Mouse (Mus musculus): Measurements from ENCODE around the gene Gm20390. TPM values are rescaled to one million over a fixed set of nuclear protein-coding genes. Genes with fewer than 3 reads are reported as not detected.
"Not testable (repeated sequence)": the region's sequence is repeated elsewhere in the genome, so short reads cannot be mapped to it uniquely, and the experiment has no call there.

Gene Gm20390
- polyA plus RNA-seq, 2 experiments = 76.8 to 204 TPM

DNA sequence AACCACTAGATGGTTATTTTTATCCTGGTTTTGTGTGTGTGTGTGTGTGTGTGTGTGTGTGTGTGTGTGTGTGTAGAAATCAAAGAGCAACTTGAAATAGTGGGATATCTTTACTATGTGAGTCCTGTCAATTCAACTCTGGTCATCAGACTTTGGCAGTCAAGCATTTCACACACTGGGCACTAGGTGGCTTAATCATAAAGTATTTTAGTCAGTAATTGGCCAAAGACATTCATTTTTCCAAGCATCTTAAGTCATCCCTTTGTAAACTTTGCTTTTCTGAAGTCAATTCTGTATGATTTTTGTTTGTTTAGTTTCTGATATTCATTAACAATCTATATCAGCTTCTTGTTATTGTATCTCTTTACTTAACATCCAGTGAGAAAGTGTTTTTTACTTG, 39.0 kb downstream of the Gm20390 start:
- ATAC-seq (ENCODE audit: insufficient read depth) = no peak
- Histone ChIP-seq H3K36me3 (replicated peaks; ENCODE audit: control insufficient read depth, insufficient read depth, low read depth) (peaks cover 18% of the 10 kb centered on the region), H3K4me2 (ENCODE audit: low read depth) (no peak overlapping the region), H3K27me3 (ENCODE audit: control insufficient read depth, insufficient read depth, low read length) (no peaks in the 10 kb centered on the region), H3K9me3 (ENCODE audit: control insufficient read depth, low read length) (no peaks in the 10 kb centered on the region), H3K27ac (no peak overlapping the region), H3K4me1 (replicated peaks; ENCODE audit: control insufficient read depth in 2 of 2, insufficient read depth in 2 of 2, low read length in 1 of 2) (no peaks in the 10 kb centered on the region), H3K4me3 (ENCODE audit: insufficient read depth in 1 of 2, low read depth in 2 of 2, low read length in 2 of 2) (no peak overlapping the region), H3K9ac (replicated peaks) (no peak overlapping the region)
- no peak for DNase-seq (ENCODE audit: low read depth in 3 of 3, low spot score in 3 of 3)
- TF ChIP-seq EP300 (IDR thresholded peaks at IDR 0.05; ENCODE audit: low read depth) (no peak), CTCF (IDR thresholded peaks at IDR 0.05; ENCODE audit: low read depth) (no peak)

DNA sequence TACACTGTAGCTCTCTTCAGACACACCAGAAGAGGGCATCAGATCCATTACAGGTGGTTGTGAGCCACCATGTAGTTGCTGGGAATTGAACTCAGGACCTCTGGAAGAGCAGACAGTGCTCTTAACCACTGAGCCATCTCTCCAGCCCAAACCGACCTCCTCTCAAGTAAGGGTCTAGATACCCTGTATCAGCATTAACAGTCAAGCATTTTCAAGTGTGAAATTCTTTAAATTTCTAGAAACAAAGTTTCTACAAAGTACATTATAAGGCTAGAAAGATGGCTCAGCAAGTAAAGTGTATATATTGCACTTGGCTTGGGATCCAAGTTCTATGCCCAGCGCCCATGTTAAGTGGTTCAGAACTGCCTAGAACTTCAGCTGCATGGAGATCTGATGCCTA, 53.1 kb downstream of the Gm20390 start:
- WGBS (ENCODE audit: insufficient replicate concordance) = 81% methylated on average over 2 of the region's 2 CpGs
- H3K4me2 ChIP-seq (ENCODE audit: low read depth); ATAC-seq (ENCODE audit: insufficient read depth); H3K4me3 ChIP-seq (ENCODE audit: insufficient read depth in 1 of 2, low read depth in 2 of 2, low read length in 2 of 2); H3K4me1 ChIP-seq (replicated peaks; ENCODE audit: control insufficient read depth in 2 of 2, insufficient read depth in 2 of 2, low read length in 1 of 2); H3K27ac ChIP-seq; H3K27me3 ChIP-seq (ENCODE audit: control insufficient read depth, insufficient read depth, low read length); H3K9me3 ChIP-seq (ENCODE audit: control insufficient read depth, low read length); H3K9ac ChIP-seq (replicated peaks); DNase-seq (ENCODE audit: low read depth in 3 of 3, low spot score in 3 of 3): not testable (repeated sequence)
- H3K36me3 ChIP-seq (replicated peaks; ENCODE audit: control insufficient read depth, insufficient read depth, low read depth) = peaks cover 17% of the 10 kb centered on the region

DNA sequence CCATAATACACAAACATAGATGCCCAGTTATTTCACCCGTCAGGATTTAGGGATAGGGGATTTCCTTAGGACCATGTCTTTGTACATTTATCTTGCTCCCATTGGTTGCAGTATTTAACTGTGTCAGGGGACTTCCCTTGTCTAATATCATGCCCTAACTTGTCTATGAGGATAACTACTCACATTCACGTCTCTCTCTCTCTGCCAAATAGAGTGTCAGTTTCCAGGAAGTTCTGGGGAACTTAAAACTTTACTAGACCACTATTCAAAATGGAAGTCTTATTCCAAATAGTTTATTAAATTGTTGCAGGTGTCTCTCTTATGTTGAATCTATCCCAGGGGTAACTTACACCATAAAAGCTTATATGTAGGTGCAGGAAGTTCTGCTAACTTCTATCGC, 56.5 kb downstream of the Gm20390 start:
- H3K27me3 ChIP-seq (ENCODE audit: control insufficient read depth, insufficient read depth, low read length) = no peaks in the 10 kb centered on the region
- peaks cover 18% of the 10 kb centered on the region for H3K36me3 ChIP-seq (replicated peaks; ENCODE audit: control insufficient read depth, insufficient read depth, low read depth)
- no peaks in the 10 kb centered on the region for H3K9me3 ChIP-seq (ENCODE audit: control insufficient read depth, low read length)
- H3K9ac ChIP-seq (replicated peaks) = no peak overlapping the region
- H3K4me1 ChIP-seq (replicated peaks; ENCODE audit: control insufficient read depth in 2 of 2, insufficient read depth in 2 of 2, low read length in 1 of 2) = peaks cover 0 to 7% of the 10 kb centered on the region in 2 experiments; a peak in 2 of 4 replicates
- H3K4me3 ChIP-seq (ENCODE audit: insufficient read depth in 1 of 2, low read depth in 2 of 2, low read length in 2 of 2) = no peak overlapping the region
- no peak overlapping the region for H3K4me2 ChIP-seq (ENCODE audit: low read depth)
- no peak for DNase-seq (ENCODE audit: low read depth in 3 of 3, low spot score in 3 of 3)
- no peak for ATAC-seq (ENCODE audit: insufficient read depth)
- H3K27ac ChIP-seq = no peak overlapping the region
- TF ChIP-seq EP300 (IDR thresholded peaks at IDR 0.05; ENCODE audit: low read depth) (no peak), CTCF (IDR thresholded peaks at IDR 0.05; ENCODE audit: low read depth) (no peak)
- WGBS (ENCODE audit: insufficient replicate concordance) = 86% methylated on average over 3 of the region's 3 CpGs

DNA sequence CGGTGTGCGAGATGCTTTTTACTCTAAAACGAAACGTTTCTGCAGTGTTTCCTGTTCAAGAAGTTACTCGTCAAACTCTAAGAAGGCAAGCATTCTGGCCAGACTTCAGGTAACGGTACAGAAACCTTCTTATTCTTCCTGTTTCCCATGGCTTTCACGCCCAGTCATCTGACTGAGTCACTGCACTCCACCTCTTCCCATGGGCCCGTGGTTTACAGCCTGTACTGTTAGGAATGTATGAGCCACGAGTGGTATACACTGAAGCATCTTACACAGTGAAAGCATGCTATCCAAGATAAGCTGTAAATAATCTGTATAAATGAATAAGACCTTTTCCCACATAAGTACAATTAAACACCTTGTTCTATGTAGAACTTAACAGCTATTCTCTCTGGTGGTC, 59.3 kb downstream of the Gm20390 start:
- WGBS (ENCODE audit: insufficient replicate concordance) = 67% methylated on average over 9 of the region's 9 CpGs
- TF ChIP-seq CTCF (IDR thresholded peaks at IDR 0.05; ENCODE audit: low read depth) = no peak
- no peak for TF ChIP-seq EP300 (IDR thresholded peaks at IDR 0.05; ENCODE audit: low read depth)
- H3K27me3 ChIP-seq (ENCODE audit: control insufficient read depth, insufficient read depth, low read length) = no peaks in the 10 kb centered on the region
- H3K4me2 ChIP-seq (ENCODE audit: low read depth) = no peak overlapping the region
- H3K4me1 ChIP-seq (replicated peaks; ENCODE audit: control insufficient read depth in 2 of 2, insufficient read depth in 2 of 2, low read length in 1 of 2) = no peaks in the 10 kb centered on the region
- no peak overlapping the region for H3K27ac ChIP-seq
- DNase-seq (ENCODE audit: low read depth in 3 of 3, low spot score in 3 of 3) = no peak
- no peak overlapping the region for H3K9ac ChIP-seq (replicated peaks)
- H3K9me3 ChIP-seq (ENCODE audit: control insufficient read depth, low read length) = no peaks in the 10 kb centered on the region
- no peak for ATAC-seq (ENCODE audit: insufficient read depth)
- H3K4me3 ChIP-seq (ENCODE audit: insufficient read depth in 1 of 2, low read depth in 2 of 2, low read length in 2 of 2) = no peak overlapping the region
- peaks cover 14% of the 10 kb centered on the region for H3K36me3 ChIP-seq (replicated peaks; ENCODE audit: control insufficient read depth, insufficient read depth, low read depth)

DNA sequence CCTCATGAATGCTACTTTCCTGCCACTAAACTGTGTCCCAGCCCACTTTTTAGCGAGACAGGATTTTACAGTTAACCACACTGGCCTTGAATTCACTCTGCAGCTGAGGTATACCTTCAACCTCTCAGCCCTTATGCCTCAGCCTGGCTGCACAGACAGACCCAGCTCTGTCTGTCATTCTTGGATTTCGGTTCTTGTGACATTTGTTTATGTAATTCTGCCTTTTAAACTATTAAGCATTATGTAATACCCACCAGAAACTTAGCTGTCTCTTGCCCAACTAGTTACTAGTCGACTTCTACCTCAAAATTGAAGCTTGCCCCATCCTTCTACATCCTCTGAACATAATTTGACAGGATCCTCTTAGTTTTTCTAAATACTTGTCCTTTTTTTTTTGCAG, 60.3 kb downstream of the Gm20390 start:
- WGBS (ENCODE audit: insufficient replicate concordance) = 68% methylated on average over 3 of the region's 3 CpGs
- H3K9ac ChIP-seq (replicated peaks) = no peak overlapping the region
- no peak overlapping the region for H3K27ac ChIP-seq
- no peak for ATAC-seq (ENCODE audit: insufficient read depth)
- no peaks in the 10 kb centered on the region for H3K27me3 ChIP-seq (ENCODE audit: control insufficient read depth, insufficient read depth, low read length)
- H3K4me1 ChIP-seq (replicated peaks; ENCODE audit: control insufficient read depth in 2 of 2, insufficient read depth in 2 of 2, low read length in 1 of 2) = no peaks in the 10 kb centered on the region
- TF ChIP-seq CTCF (IDR thresholded peaks at IDR 0.05; ENCODE audit: low read depth) (no peak), EP300 (IDR thresholded peaks at IDR 0.05; ENCODE audit: low read depth) (no peak)
- peaks cover 14% of the 10 kb centered on the region for H3K36me3 ChIP-seq (replicated peaks; ENCODE audit: control insufficient read depth, insufficient read depth, low read depth)
- no peaks in the 10 kb centered on the region for H3K9me3 ChIP-seq (ENCODE audit: control insufficient read depth, low read length)
- H3K4me3 ChIP-seq (ENCODE audit: insufficient read depth in 1 of 2, low read depth in 2 of 2, low read length in 2 of 2) = no peak overlapping the region
- DNase-seq (ENCODE audit: low read depth in 3 of 3, low spot score in 3 of 3) = no peak
- H3K4me2 ChIP-seq (ENCODE audit: low read depth) = no peak overlapping the region

DNA sequence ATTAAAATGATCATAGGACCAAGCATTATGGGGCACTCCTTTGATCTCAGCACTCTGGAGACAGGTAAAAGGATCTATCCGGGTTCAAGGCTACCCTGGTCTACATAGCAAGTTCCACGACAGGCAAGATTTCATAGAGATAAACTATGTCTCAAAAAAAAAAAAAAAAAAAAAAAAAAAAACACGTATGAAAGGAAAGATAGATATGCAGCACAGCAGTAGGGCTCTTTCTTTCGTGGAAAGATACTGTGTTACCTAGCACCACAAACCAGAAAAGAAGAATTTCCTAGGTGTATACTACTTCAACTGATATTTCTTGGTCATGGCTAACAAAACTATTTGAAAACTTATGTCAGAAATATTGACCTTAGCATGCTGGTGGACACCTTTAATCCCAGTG, 61.3 kb downstream of the Gm20390 start:
- H3K4me3 ChIP-seq (ENCODE audit: insufficient read depth in 1 of 2, low read depth in 2 of 2, low read length in 2 of 2) = no peak overlapping the region
- no peak overlapping the region for H3K27ac ChIP-seq
- TF ChIP-seq EP300 (IDR thresholded peaks at IDR 0.05; ENCODE audit: low read depth) (no peak), CTCF (IDR thresholded peaks at IDR 0.05; ENCODE audit: low read depth) (no peak)
- no peak for DNase-seq (ENCODE audit: low read depth in 3 of 3, low spot score in 3 of 3)
- H3K4me1 ChIP-seq (replicated peaks; ENCODE audit: control insufficient read depth in 2 of 2, insufficient read depth in 2 of 2, low read length in 1 of 2) = no peaks in the 10 kb centered on the region
- no peak overlapping the region for H3K4me2 ChIP-seq (ENCODE audit: low read depth)
- H3K36me3 ChIP-seq (replicated peaks; ENCODE audit: control insufficient read depth, insufficient read depth, low read depth) = peaks cover 14% of the 10 kb centered on the region
- ATAC-seq (ENCODE audit: insufficient read depth) = no peak
- H3K9ac ChIP-seq (replicated peaks) = no peak overlapping the region
- WGBS (ENCODE audit: insufficient replicate concordance) = 49% methylated on average over 4 of the region's 4 CpGs
- H3K27me3 ChIP-seq (ENCODE audit: control insufficient read depth, insufficient read depth, low read length) = no peaks in the 10 kb centered on the region
- no peaks in the 10 kb centered on the region for H3K9me3 ChIP-seq (ENCODE audit: control insufficient read depth, low read length)

Other genes starting within 250 kb of the Gm20390 start
- 5.6 and 11.0 TPM in 2 replicates for gene Utp18, start 82.5 kb downstream of the Gm20390 start, polyA plus RNA-seq (2012; rRNA removed)
- gene Utp18, start 82.5 kb downstream of the Gm20390 start, polyA plus RNA-seq (2014; fragmentation: Nextera tagmentation; extraction: Ambion mirVana) = 16.2 and 18.2 TPM in 2 replicates
- gene Mbtd1, start 82.4 kb downstream of the Gm20390 start, polyA plus RNA-seq (2012; rRNA removed) = 4.0 and 5.8 TPM in 2 replicates
- gene Mbtd1, start 82.4 kb downstream of the Gm20390 start, polyA plus RNA-seq (2014; fragmentation: Nextera tagmentation; extraction: Ambion mirVana) = 3.7 and 3.9 TPM in 2 replicates
- gene Nme2, start 12.0 kb downstream of the Gm20390 start, polyA plus RNA-seq (2012; rRNA removed) = 126 and 131 TPM in 2 replicates
- gene Nme2, start 12.0 kb downstream of the Gm20390 start, polyA plus RNA-seq (2014; fragmentation: Nextera tagmentation; extraction: Ambion mirVana) = 102 and 117 TPM in 2 replicates
- 58.0 and 113 TPM in 2 replicates for gene Nme1, start 228 bp upstream of the Gm20390 start, polyA plus RNA-seq (2012; rRNA removed)
- gene Nme1, start 228 bp upstream of the Gm20390 start, polyA plus RNA-seq (2014; fragmentation: Nextera tagmentation; extraction: Ambion mirVana) = 185 and 201 TPM in 2 replicates
- 4.2 and 6.9 TPM in 2 replicates for gene Spag9, start 27.8 kb upstream of the Gm20390 start, polyA plus RNA-seq (2012; rRNA removed)
- 10.8 and 12.4 TPM in 2 replicates for gene Spag9, start 27.8 kb upstream of the Gm20390 start, polyA plus RNA-seq (2014; fragmentation: Nextera tagmentation; extraction: Ambion mirVana)
- gene Tob1, start 243.2 kb upstream of the Gm20390 start, polyA plus RNA-seq (2012; rRNA removed) = 7.5 and 7.8 TPM in 2 replicates
- 8.3 and 9.1 TPM in 2 replicates for gene Tob1, start 243.2 kb upstream of the Gm20390 start, polyA plus RNA-seq (2014; fragmentation: Nextera tagmentation; extraction: Ambion mirVana)

Data from liver, embryonic 14.5 days (tissue).